Mouse (Mus musculus): ENCODE results near the gene Cadm2. TPM values are rescaled to one million over a fixed set of nuclear protein-coding genes. Genes with fewer than 3 reads are reported as not detected.

Gene Cadm2
- polyA plus RNA-seq, 1 experiment, result not detected

DNA sequence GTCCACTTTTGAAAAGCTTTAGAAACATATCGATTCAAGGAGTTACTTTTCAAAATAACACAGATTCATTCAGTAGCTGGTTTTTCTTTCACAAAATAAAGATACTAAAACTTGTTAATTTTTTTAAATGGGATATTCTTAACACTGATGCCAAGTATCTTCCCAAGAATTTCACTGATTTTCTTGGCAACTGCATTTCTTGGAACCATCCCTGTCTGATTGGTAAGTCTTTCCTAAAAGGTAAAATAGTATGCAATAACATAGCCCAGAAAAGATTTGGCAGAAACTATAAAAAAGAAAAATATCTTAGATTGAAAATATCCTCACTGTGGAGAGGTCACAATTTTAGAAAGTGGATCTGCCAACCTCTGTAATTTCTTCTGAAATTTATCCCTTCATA, 95.8 kb downstream of the Cadm2 start:
- TF ChIP-seq FLI1 (IDR thresholded peaks at IDR 0.05; ENCODE audit: low read length), result no peak
- no peak for TF ChIP-seq GATA1 (IDR thresholded peaks at IDR 0.05; ENCODE audit: borderline replicate concordance, low read length)
- no peaks in the 10 kb centered on the region for H3K4me1 ChIP-seq

DNA sequence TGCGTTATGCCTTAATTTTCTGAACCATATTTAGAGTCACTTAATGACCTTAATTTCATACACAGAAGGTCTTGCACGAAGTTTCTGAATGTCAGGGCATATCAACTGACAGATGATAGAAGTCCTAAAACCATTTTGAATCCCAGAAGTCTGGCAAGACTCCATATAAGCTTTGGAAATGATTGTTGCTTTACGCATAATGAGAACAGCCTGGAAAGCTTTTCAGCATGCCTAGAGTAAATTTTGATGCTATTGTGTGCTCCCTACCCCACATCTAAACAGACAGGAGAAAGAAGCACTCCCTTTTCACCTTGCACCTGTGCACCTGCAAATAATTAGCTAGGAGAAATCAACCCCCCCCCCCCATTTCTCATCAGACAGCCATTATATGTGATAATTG, 102.4 kb downstream of the Cadm2 start:
- no peaks in the 10 kb centered on the region for H3K27me3 ChIP-seq (replicated peaks)
- no peaks in the 10 kb centered on the region for H3K36me3 ChIP-seq (replicated peaks; ENCODE audit: low read length)
- TF ChIP-seq FLI1 (IDR thresholded peaks at IDR 0.05; ENCODE audit: low read length) (no peak), GATA1 (IDR thresholded peaks at IDR 0.05; ENCODE audit: borderline replicate concordance, low read length) (no peak)
- no peaks in the 10 kb centered on the region for H3K9me3 ChIP-seq
- no peaks in the 10 kb centered on the region for H3K4me1 ChIP-seq
- H3K4me3 ChIP-seq (replicated peaks), result no peak overlapping the region

More for the DNA sequence above, 95.8 kb downstream of the Cadm2 start:
- no peaks in the 10 kb centered on the region for H3K9me3 ChIP-seq
- H3K36me3 ChIP-seq (replicated peaks; ENCODE audit: low read length), result no peaks in the 10 kb centered on the region
- H3K27me3 ChIP-seq (replicated peaks), result no peaks in the 10 kb centered on the region
- no peak overlapping the region for H3K4me3 ChIP-seq (replicated peaks)

DNA sequence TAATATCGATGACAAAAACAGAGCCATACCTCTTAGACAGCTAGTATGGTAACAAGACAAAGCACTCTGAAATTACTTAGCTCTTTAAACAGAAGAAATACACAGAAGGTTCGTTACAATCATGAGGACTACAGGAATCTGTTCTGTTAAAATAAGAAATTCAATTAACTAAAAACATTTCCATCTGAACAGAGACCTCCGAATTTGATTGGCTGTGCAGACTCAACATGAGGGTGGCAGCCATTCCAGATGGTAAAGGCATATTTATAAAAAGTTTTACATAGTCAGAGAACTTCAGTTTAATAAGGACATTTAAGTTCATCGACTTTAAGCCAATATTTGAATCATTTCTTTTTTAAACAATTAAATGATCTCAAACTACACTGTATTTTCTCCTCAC, 105.2 kb downstream of the Cadm2 start:
- Histone ChIP-seq H3K9me3 (no peaks in the 10 kb centered on the region), H3K27me3 (replicated peaks) (no peaks in the 10 kb centered on the region), H3K4me1 (no peaks in the 10 kb centered on the region), H3K4me3 (replicated peaks) (no peak overlapping the region), H3K36me3 (replicated peaks; ENCODE audit: low read length) (no peaks in the 10 kb centered on the region)
- TF ChIP-seq GATA1 (IDR thresholded peaks at IDR 0.05; ENCODE audit: borderline replicate concordance, low read length), result no peak
- TF ChIP-seq FLI1 (IDR thresholded peaks at IDR 0.05; ENCODE audit: low read length), result no peak

DNA sequence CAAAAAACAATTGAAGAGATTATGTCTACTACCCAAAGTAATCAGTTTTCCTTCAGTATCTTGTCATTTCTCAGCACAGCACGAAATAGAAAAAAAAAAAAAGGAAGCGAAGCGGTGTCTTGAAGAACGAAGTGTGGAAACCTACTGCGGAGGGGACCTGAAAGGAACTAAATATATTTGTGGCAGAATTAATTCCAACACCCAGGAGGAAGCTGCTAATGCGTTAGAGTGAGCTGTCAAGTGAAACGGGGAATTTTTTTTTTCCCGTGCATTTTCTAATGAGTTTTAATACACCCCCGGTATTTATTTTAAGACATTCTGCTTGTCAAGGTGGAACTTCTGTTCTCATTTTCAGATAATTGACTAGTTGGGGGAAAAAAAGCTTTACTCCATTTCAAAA, 111.6 kb downstream of the Cadm2 start:
- H3K4me3 ChIP-seq (replicated peaks), result no peak overlapping the region
- no peaks in the 10 kb centered on the region for H3K4me1 ChIP-seq
- H3K9me3 ChIP-seq, result no peaks in the 10 kb centered on the region
- H3K36me3 ChIP-seq (replicated peaks; ENCODE audit: low read length), result no peaks in the 10 kb centered on the region
- TF ChIP-seq GATA1 (IDR thresholded peaks at IDR 0.05; ENCODE audit: borderline replicate concordance, low read length) (no peak), FLI1 (IDR thresholded peaks at IDR 0.05; ENCODE audit: low read length) (no peak)
- H3K27me3 ChIP-seq (replicated peaks), result no peaks in the 10 kb centered on the region

DNA sequence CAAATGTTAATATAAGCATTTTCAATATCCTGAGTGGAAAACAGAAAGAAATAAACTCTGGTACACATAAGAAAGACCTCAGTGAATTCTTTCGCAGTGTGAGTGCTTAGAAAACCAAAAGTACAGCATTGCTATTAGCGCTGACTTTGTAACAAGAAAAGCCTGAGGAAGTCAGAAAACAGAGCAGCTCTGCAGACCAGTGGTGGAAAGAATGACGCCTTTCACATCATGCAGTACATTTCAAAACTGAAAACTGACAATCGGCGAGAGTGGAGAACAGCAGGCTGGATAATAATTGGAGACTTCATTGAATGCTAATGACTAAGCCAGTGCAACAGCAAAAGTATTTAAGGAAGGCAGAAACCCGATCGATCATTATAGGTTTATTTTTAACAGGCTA, 138.2 kb downstream of the Cadm2 start:
- H3K9me3 ChIP-seq, result no peaks in the 10 kb centered on the region
- TF ChIP-seq FLI1 (IDR thresholded peaks at IDR 0.05; ENCODE audit: low read length) (no peak), GATA1 (IDR thresholded peaks at IDR 0.05; ENCODE audit: borderline replicate concordance, low read length) (no peak)

DNA sequence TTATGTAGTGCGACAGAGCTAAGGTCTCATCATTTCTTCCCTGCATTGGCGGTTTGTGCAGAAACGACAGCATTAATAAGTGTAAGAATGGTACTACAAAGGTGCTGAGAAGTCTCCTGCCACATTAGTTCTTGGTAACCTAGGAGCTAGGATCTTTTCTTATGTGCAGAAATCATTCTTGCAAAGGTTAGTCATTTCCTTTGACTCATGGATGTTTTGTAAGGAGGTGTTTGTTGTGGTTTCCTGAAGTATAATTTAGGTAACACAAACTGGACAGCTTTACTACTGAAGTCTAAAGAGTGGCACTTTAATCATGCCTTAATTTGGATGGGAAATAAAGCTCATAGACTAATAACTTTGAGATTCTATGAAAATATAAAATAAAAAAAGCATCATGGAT, 153.7 kb downstream of the Cadm2 start:
- Histone ChIP-seq H3K4me3 (replicated peaks) (no peak overlapping the region), H3K27me3 (replicated peaks) (no peaks in the 10 kb centered on the region), H3K9me3 (no peaks in the 10 kb centered on the region), H3K4me1 (no peaks in the 10 kb centered on the region), H3K36me3 (replicated peaks; ENCODE audit: low read length) (no peaks in the 10 kb centered on the region)
- no peak for TF ChIP-seq GATA1 (IDR thresholded peaks at IDR 0.05; ENCODE audit: borderline replicate concordance, low read length)
- TF ChIP-seq FLI1 (IDR thresholded peaks at IDR 0.05; ENCODE audit: low read length), result no peak

More for the DNA sequence above, 138.2 kb downstream of the Cadm2 start:
- Histone ChIP-seq H3K4me3 (replicated peaks) (no peak overlapping the region), H3K36me3 (replicated peaks; ENCODE audit: low read length) (no peaks in the 10 kb centered on the region), H3K4me1 (no peaks in the 10 kb centered on the region), H3K27me3 (replicated peaks) (no peaks in the 10 kb centered on the region)

DNA sequence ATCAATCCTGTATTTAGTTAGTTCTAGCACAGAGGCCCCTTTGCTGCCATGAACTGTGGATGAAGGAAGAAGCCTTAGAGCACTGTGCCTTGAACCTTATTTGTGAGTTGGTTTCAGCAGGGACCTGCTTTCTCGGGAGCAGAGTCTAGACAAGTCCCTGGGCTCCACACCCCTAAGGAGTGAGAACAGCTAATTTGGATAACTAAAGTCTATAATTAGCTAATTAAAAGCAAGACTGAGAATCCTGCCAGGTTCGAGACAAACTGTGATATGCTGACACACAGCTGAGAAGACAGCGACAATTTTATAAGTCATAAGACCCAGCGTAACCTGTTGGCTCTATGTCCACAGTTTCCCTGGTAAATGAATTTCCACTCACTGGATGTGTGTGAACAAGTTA, 184.4 kb downstream of the Cadm2 start:
- Histone ChIP-seq H3K36me3 (replicated peaks; ENCODE audit: low read length) (no peaks in the 10 kb centered on the region), H3K9me3 (no peaks in the 10 kb centered on the region), H3K4me1 (no peaks in the 10 kb centered on the region), H3K27me3 (replicated peaks) (no peaks in the 10 kb centered on the region), H3K4me3 (replicated peaks) (no peak overlapping the region)
- TF ChIP-seq GATA1 (IDR thresholded peaks at IDR 0.05; ENCODE audit: borderline replicate concordance, low read length) (no peak), FLI1 (IDR thresholded peaks at IDR 0.05; ENCODE audit: low read length) (no peak)

DNA sequence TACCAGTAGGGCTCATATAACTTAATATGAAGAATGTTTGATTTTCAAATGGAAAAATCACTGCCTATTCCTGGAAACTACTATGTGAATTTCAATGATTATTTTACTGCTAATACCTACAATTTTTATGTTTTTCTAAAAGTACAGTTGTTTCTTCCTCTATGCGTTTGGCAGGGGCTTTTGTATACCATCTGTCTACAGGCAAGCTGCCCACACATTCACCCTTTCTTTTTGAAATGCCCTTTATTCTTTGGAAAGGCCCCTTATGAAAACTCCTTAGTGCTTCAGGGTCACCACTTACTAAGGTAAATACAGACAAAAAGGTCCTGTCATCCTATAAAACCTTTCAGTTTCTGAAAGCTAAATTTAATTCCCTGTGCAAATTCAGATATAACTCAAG, 195.3 kb downstream of the Cadm2 start:
- H3K4me1 ChIP-seq, result no peaks in the 10 kb centered on the region
- no peak overlapping the region for H3K4me3 ChIP-seq (replicated peaks)
- no peak for TF ChIP-seq GATA1 (IDR thresholded peaks at IDR 0.05; ENCODE audit: borderline replicate concordance, low read length)
- H3K9me3 ChIP-seq, result no peaks in the 10 kb centered on the region
- no peaks in the 10 kb centered on the region for H3K27me3 ChIP-seq (replicated peaks)
- no peaks in the 10 kb centered on the region for H3K36me3 ChIP-seq (replicated peaks; ENCODE audit: low read length)

DNA sequence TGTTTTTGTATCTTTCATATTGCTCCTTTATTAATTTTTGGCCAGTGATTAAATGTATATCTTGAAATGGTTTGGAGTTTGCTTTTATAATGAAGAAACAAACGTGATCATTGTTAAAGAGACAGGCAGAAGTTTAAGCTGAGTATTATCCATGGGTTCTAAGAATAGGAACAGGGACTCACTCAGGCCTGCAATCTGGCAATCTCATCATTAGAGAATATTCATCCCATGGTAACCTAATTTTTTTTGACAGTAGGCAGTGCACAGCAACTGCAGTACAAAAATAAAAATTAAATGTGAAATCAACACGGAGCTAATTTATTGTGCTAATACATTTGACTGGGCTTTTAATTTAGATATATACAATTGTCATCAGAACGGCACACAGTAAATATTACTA, 209.8 kb downstream of the Cadm2 start:
- Histone ChIP-seq H3K36me3 (replicated peaks; ENCODE audit: low read length) (no peaks in the 10 kb centered on the region), H3K4me3 (replicated peaks) (no peak overlapping the region), H3K4me1 (no peaks in the 10 kb centered on the region), H3K27me3 (replicated peaks) (no peaks in the 10 kb centered on the region), H3K9me3 (no peaks in the 10 kb centered on the region)
- TF ChIP-seq FLI1 (IDR thresholded peaks at IDR 0.05; ENCODE audit: low read length) (no peak), GATA1 (IDR thresholded peaks at IDR 0.05; ENCODE audit: borderline replicate concordance, low read length) (no peak)

DNA sequence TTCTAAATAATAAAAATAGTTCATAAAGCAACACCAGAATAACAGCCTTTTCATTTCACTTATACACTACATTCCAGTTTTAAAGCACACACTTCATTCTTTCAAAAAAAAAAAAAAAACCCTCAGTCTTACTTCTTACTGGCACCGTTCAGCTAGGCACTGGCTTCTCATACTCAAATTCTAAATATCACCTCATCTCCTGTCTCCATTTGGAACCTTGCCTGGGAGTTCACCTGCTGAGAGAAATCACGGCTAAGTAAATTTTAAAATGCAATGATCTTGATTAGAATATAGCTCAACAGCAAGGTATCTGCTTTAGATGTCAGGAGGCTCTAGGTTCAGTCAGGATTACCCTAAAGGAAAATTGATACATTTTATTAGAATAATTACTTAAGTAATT, 210.2 kb downstream of the Cadm2 start:
- H3K36me3 ChIP-seq (replicated peaks; ENCODE audit: low read length), result no peaks in the 10 kb centered on the region
- H3K4me3 ChIP-seq (replicated peaks), result no peak overlapping the region
- no peaks in the 10 kb centered on the region for H3K27me3 ChIP-seq (replicated peaks)
- no peak for TF ChIP-seq GATA1 (IDR thresholded peaks at IDR 0.05; ENCODE audit: borderline replicate concordance, low read length)
- no peak for TF ChIP-seq FLI1 (IDR thresholded peaks at IDR 0.05; ENCODE audit: low read length)
- no peaks in the 10 kb centered on the region for H3K9me3 ChIP-seq
- no peaks in the 10 kb centered on the region for H3K4me1 ChIP-seq

DNA sequence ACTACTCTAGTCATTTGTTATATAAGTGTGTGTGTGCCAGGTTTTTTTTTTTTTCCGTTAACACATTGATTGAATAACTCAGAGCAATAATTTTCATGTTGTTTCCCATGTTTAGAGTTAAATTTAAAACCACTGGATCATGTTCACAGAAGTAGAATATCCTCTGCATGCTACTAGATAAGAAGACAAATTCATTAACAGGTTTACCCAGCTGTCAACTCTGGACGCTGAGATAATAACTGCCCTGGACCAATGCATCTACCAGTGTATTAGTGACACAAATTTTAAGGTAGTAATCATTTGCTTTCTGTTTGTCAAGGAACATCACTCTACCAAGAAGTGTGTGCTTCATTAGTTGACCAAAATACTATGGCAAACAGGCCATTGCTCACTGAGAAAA, 253.0 kb downstream of the Cadm2 start:
- H3K27me3 ChIP-seq (replicated peaks), result no peaks in the 10 kb centered on the region
- no peak overlapping the region for H3K4me3 ChIP-seq (replicated peaks)
- no peaks in the 10 kb centered on the region for H3K4me1 ChIP-seq
- no peaks in the 10 kb centered on the region for H3K36me3 ChIP-seq (replicated peaks; ENCODE audit: low read length)
- TF ChIP-seq GATA1 (IDR thresholded peaks at IDR 0.05; ENCODE audit: borderline replicate concordance, low read length) (no peak), FLI1 (IDR thresholded peaks at IDR 0.05; ENCODE audit: low read length) (no peak)
- H3K9me3 ChIP-seq, result no peaks in the 10 kb centered on the region
